Mouse (Mus musculus) gastrocnemius, postnatal 36 days (tissue): ENCODE results near the gene Gbp4. TPM values are rescaled to one million over a fixed set of nuclear protein-coding genes. Genes with fewer than 3 reads are reported as not detected.

ENCODE experiments used
- total RNA-seq, 2 experiments: library from RNA; stranded (reverse); gene quantifications; 2 replicates each; pipeline ENCODE4 v1.2.3; 2021

The Gbp4 gene
- total RNA-seq, 2 experiments from 2014 or later, result 2.3 to 3.2 TPM

Other genes with a start within 250 kb of the Gbp4 start
- under 1 TPM; 0.07 to 0.36 TPM for gene Abcg3, start 156.9 kb downstream of the Gbp4 start, total RNA-seq
- gene Gbp9, start within 50 bp of the Gbp4 start, total RNA-seq, result 1 to 10 TPM; 3.0 to 3.3 TPM
- gene Gbp8, start within 50 bp of the Gbp4 start, total RNA-seq, result under 1 TPM in 1 of 2 experiments, not detected in 1; 0.33 TPM
- 1 to 10 TPM in 1 of 2 experiments, under 1 TPM in 1; 0.97 to 1.2 TPM for gene Gbp10, start 99.9 kb upstream of the Gbp4 start, total RNA-seq
- under 1 TPM in 1 of 2 experiments, not detected in 1; 0.89 TPM for gene Gm43302, start 154.1 kb upstream of the Gbp4 start, total RNA-seq
- 1 to 10 TPM; 1.4 to 2.5 TPM for gene Gbp6, start 154.1 kb upstream of the Gbp4 start, total RNA-seq